Mouse (Mus musculus) macrophage (primary cell): ENCODE data around the gene Timm13. TPM values are rescaled to one million over a fixed set of nuclear protein-coding genes. Genes with fewer than 3 reads are reported as not detected.

ENCODE experiments used
- H3K27ac ChIP-seq: fragments of 350-480 bp; formaldehyde crosslinking; 2 replicates; pipeline ENCODE4 v1.9.0; 2021
- H3K36me3 ChIP-seq: fragments of 350-480 bp; formaldehyde crosslinking; 2 replicates; pipeline ENCODE4 v1.9.0; 2021; ENCODE audit errors: inconsistent target
- H3K4me3 ChIP-seq: fragments of 350-480 bp; formaldehyde crosslinking; 2 replicates; pipeline ENCODE4 v1.9.0; 2021; ENCODE audit errors: inconsistent target
- H3K79me2 ChIP-seq: fragments of 350-480 bp; formaldehyde crosslinking; 2 replicates; pipeline ENCODE4 v1.9.0; 2021; ENCODE audit errors: inconsistent target
- WGBS: methylation state at CpG from one replicate; pipeline ENCODE4 v1.1.7; 2026; ENCODE audit warnings: inconsistent platforms; ENCODE audit not compliant: missing documents; 5-methylcytosine and 5-hydroxymethylcytosine counted together
- polyA plus RNA-seq: library from polyadenylated mRNA; stranded (reverse); fragments of 250-400 nt; gene quantifications from 3 replicates; pipeline ENCODE4 v1.2.4, GENCODE M21; 2018; ENCODE audit warnings: inconsistent platforms

Timm13 gene
- polyA plus RNA-seq, 1 experiment from 2014 or later: 25.5 TPM

GRCm38 (mm10) chr10:80928586-80929298 lies 28.0 kb upstream of the Timm13 start:
- under 1% methylated on average over 47 of the region's 48 CpGs for WGBS
- Histone ChIP-seq H3K79me2 (peaks cover 22% of the 10 kb centered on the region), H3K36me3 (no peaks in the 10 kb centered on the region), H3K4me3 (peak overlapping the region; percentile 46), H3K27ac (peak overlapping the region; percentile 86)

- Histone ChIP-seq H3K4me3 (no peak overlapping the region), H3K27ac (no peak overlapping the region), H3K79me2 (peaks cover 6% of the 10 kb centered on the region), H3K36me3 (no peaks in the 10 kb centered on the region)
- WGBS: 67% methylated on average over 3 of the region's 3 CpGs
These were observed 24.7 kb upstream of the Timm13 start for GRCm38 (mm10) chr10:80925472-80925871.

GRCm38 (mm10) chr10:80921923-80922322 lies 21.2 kb upstream of the Timm13 start:
- Histone ChIP-seq H3K4me3 (peak overlapping the region; percentile 26), H3K79me2 (peaks cover 9% of the 10 kb centered on the region), H3K27ac (peak overlapping the region; percentile 53), H3K36me3 (no peaks in the 10 kb centered on the region)
- WGBS: 14% methylated on average over 16 of the region's 16 CpGs

- H3K79me2 ChIP-seq: peaks cover 46% of the 10 kb centered on the region
- no peaks in the 10 kb centered on the region for H3K36me3 ChIP-seq
- peak within 1 kb of the TSS; percentile 28; the same call in 1 of the 2 replicates for H3K27ac ChIP-seq
- under 1% methylated on average over 54 of the region's 61 CpGs for WGBS
- peak within 1 kb of the TSS; percentile 98 for H3K4me3 ChIP-seq
These were observed 17.1 kb upstream of the Timm13 start, which contains the start of gene Lmnb2 for GRCm38 (mm10) chr10:80917779-80918434. Lmnb2 (minus strand) TSS chr10:80918245.

DNA sequence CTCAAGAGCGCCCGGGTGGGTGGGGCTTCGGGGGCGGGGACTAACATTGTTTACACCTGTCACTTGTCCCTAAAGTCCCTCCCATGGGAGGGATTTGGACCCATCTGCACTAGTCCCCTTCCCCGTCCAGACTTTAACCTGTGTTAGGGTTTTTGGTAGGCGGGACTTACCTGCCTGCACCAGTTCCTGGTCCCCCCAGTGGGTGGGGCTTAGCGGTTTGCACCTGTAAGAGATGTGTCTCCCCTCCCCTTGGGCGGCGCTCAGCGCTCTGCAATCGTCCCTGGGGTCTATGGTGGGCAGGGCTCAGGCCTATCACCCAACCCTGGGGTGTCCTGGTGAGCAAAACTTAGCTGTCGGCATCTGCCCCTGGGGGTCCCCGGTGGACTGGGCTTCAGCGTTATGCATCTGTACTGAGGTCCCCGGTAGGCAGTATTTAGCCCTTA lies 16.6 kb upstream of the Timm13 start:
- H3K4me3 ChIP-seq: peak overlapping the region; percentile 98
- H3K36me3 ChIP-seq: no peaks in the 10 kb centered on the region
- WGBS: 2% methylated on average over 15 of the region's 15 CpGs
- H3K79me2 ChIP-seq: peaks cover 49% of the 10 kb centered on the region
- H3K27ac ChIP-seq: peak overlapping the region; percentile 28; the same call in 1 of the 2 replicates

- Histone ChIP-seq H3K36me3 (no peaks in the 10 kb centered on the region), H3K79me2 (peaks cover 49% of the 10 kb centered on the region), H3K4me3 (no peak overlapping the region), H3K27ac (no peak overlapping the region)
- WGBS: 88% methylated on average over 4 of the region's 4 CpGs
These were observed 15.0 kb upstream of the Timm13 start for GRCm38 (mm10) chr10:80915736-80916135.

DNA sequence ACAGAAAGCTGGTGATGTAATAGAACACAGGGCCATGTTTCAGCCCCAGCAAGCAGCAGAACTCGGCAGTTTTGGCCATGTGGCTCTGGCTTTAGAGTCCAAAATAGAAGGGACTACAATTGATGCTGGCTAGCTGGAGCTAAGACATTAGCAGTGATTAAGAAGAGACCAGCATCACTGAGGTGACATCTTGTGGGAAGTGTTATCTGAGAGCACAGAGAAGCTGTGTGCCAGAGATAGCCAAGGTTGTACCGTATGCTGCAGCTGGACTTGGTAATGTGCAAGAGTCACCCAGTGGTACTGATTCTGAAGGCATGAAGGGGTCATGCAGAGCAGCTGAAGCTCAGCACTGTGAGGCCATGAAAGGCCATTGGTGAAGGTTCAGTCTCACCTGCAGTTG lies 14.5 kb upstream of the Timm13 start:
- no peak overlapping the region for H3K4me3 ChIP-seq
- no peaks in the 10 kb centered on the region for H3K36me3 ChIP-seq
- no peak overlapping the region for H3K27ac ChIP-seq
- 77% methylated on average over 2 of the region's 2 CpGs for WGBS
- H3K79me2 ChIP-seq: peaks cover 49% of the 10 kb centered on the region

DNA sequence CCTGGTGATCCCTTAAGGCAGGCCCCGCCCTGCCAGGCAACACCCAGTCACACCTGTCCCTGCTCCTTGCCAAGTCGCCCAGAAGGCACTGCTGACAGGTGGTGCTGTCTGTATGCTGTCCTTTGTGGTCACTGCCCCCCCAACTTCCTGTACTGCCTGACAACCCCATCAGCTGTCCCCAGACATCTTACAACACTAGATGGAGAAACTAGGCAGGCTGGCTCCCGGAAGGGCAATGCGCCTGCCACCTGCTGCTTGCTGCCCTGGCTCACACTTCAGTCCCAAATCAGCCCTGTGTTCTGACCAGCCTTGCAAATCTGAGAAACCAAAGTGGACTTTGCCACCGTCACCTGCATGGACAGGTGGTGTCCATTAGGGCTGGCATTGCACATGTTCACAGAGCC lies 13.5 kb upstream of the Timm13 start:
- Histone ChIP-seq H3K36me3 (peaks cover 5% of the 10 kb centered on the region; the same call in 1 of the 2 replicates), H3K27ac (no peak overlapping the region), H3K79me2 (peaks cover 49% of the 10 kb centered on the region), H3K4me3 (no peak overlapping the region)
- WGBS: 85% methylated on average over 5 of the region's 5 CpGs

GRCm38 (mm10) chr10:80913364-80914011 lies 12.7 kb upstream of the Timm13 start:
- H3K4me3 ChIP-seq: no peak overlapping the region
- H3K79me2 ChIP-seq: peaks cover 49% of the 10 kb centered on the region
- no peak overlapping the region for H3K27ac ChIP-seq
- H3K36me3 ChIP-seq: peaks cover 10% of the 10 kb centered on the region; the same call in 1 of the 2 replicates
- WGBS: 93% methylated on average over 7 of the region's 8 CpGs

DNA sequence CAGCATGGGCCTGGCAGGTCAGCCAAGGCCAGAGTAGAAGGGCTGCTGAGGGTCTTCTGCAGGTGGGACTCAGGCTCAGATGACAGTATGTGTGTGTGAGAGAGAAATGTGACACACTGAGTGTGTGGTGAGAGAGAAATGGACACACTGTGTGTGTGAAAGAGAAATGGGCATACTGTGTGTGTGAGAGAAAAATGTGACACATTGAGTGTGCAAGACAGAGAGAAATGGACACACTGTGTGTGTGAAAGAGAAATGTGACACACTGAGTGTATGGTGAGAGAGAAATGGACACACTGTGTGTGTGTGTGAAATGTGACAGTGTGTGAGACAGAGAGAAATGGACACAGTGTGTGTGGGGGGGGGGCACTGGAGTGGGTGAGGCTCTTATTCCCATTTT lies 11.1 kb upstream of the Timm13 start:
- H3K36me3 ChIP-seq: peaks cover 10% of the 10 kb centered on the region; the same call in 1 of the 2 replicates
- H3K27ac ChIP-seq: no peak overlapping the region
- H3K4me3 ChIP-seq: no peak overlapping the region
- H3K79me2 ChIP-seq: peaks cover 40% of the 10 kb centered on the region

- no peak overlapping the region for H3K27ac ChIP-seq
- H3K4me3 ChIP-seq: no peak overlapping the region
- peaks cover 34% of the 10 kb centered on the region for H3K79me2 ChIP-seq
- H3K36me3 ChIP-seq: peaks cover 10% of the 10 kb centered on the region; the same call in 1 of the 2 replicates
- 96% methylated on average over 4 of the region's 4 CpGs for WGBS
These were observed 10.6 kb upstream of the Timm13 start for GRCm38 (mm10) chr10:80911354-80911753.

DNA sequence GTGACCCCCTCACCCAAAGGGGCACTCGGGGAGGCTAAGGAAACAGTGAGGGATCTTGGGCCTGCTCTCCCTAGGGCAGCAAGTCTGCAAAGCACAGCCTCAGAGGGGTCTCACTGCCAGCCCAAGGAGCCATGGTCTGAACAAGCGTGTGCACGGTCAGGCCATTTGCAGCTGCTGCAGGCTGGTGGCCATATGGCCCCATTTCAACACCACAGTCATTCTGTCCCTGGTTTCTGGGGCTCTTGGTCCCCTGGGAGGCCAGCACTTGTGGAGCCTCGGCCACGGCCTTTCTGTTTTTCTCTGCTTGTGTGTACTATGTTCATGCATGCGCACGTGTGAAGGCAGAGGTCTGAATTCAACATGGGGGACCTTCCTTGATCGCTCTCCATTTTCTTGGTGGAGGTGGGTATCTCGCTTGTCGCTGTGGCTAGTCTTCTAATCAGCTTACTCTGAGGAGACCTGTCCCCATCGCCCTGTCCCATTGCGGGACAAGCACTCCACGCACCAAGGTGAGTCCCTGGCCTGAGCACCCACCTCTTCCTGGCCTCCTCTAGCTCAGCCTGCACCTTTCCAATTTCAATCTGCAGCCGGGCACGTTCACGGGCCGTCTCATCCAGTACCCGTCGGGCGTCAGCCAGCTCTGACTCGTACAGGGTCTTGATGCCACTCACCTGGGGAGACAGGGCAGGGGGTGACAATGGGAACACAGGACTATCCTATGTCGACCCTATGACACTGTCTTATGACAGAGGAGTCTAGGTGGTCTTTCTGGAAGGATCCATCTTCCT lies 8.8 kb upstream of the Timm13 start:
- peaks cover 10% of the 10 kb centered on the region; the same call in 1 of the 2 replicates for H3K36me3 ChIP-seq
- H3K4me3 ChIP-seq: no peak overlapping the region
- H3K79me2 ChIP-seq: peaks cover 16% of the 10 kb centered on the region; the same call in 1 of the 2 replicates
- no peak overlapping the region for H3K27ac ChIP-seq
- WGBS: 95% methylated on average over 20 of the region's 22 CpGs

DNA sequence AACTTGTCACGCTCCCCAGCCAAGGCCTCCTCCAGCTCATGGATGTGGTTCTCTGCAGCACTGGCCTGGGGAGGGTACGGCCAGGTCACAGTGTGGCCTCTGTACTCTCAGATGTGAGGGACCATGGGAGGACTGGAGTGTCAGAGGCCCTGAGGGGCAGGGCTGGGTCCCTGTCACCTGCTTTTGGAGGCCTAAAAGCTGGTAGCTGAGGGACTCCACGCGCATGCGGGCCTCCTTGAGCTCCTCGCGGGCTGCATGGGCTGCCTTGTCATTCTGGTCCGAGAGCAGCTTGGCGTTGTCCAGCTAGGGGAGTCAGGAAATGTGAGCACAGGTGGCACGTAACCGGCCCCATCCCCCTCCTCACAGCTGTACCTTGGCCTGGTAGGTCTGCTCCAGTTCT lies 3.9 kb upstream of the Timm13 start:
- WGBS: 94% methylated on average over 11 of the region's 11 CpGs
- H3K79me2 ChIP-seq: peaks cover 7% of the 10 kb centered on the region
- no peak overlapping the region for H3K4me3 ChIP-seq
- no peak overlapping the region for H3K27ac ChIP-seq
- H3K36me3 ChIP-seq: peaks cover 10% of the 10 kb centered on the region; the same call in 1 of the 2 replicates
